Mouse (Mus musculus): Measurements from ENCODE around the gene Ssh1. TPM values are rescaled to one million over a fixed set of nuclear protein-coding genes. Genes with fewer than 3 reads are reported as not detected.

The Ssh1 gene
- polyA plus RNA-seq, 1 experiment from 2014 or later, result 7.4 TPM

DNA sequence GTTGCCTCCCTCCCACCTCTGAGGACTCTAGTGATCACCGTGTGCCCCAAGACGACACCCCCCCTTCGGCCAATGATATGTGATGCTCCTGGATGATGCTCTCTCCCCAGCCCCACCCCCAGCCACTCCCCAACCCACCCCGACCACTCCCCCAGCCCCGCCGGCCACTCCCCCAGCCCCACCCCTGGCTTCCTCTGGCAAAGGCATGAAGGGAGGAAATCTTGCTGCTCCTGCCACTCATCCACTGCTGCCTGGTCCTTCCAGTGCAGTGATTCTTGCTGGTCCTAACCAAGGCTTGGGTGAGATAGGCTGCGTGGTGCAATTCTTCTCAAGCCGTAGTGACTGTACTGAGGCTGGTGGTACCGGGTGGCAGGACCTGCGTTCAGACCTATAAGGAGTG lies 31.2 kb upstream of the Ssh1 start:
- Histone ChIP-seq H3K9ac (no peak overlapping the region), H3K4me2 (no peak overlapping the region), H3K4me3 (replicated peaks) (no peak overlapping the region), H3K36me3 (replicated peaks) (no peaks in the 10 kb centered on the region), H3K9me3 (replicated peaks) (no peaks in the 10 kb centered on the region), H3K27me3 (peaks cover 20% of the 10 kb centered on the region; the same call in 1 of the 2 replicates), H3K4me1 (replicated peaks) (peaks cover 6% of the 10 kb centered on the region; the same call in 1 of the 2 replicates), H3K27ac (replicated peaks) (no peak overlapping the region)
- ATAC-seq (ENCODE audit: insufficient read depth), result no peak
- WGBS (ENCODE audit: insufficient replicate concordance), result 12% methylated on average over 10 of the region's 10 CpGs

DNA sequence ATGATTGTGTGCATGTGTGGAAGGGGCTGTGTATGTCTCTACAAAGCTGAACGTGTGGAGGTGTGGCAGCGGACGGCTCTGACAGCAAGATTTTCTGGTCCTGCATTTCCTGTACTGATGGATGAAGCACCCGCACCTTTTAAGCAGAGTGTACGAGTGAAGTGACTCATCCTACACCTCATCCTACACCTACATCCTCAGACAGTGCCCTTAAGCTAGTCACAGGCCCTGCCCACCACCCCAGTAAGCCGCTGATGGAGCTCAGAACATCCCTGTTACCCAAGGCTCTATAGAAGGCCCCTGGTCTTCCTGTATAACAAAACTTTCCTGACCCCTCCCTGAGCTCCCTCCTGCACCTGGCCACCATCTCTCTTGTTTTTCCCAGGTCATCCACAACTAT lies 30.7 kb upstream of the Ssh1 start:
- Histone ChIP-seq H3K9me3 (replicated peaks) (no peaks in the 10 kb centered on the region), H3K27ac (replicated peaks) (no peak overlapping the region), H3K4me2 (no peak overlapping the region), H3K36me3 (replicated peaks) (no peaks in the 10 kb centered on the region), H3K27me3 (peaks cover 22% of the 10 kb centered on the region; the same call in 1 of the 2 replicates), H3K9ac (no peak overlapping the region), H3K4me3 (replicated peaks) (no peak overlapping the region), H3K4me1 (replicated peaks) (peaks cover 6% of the 10 kb centered on the region; the same call in 1 of the 2 replicates)
- no peak for ATAC-seq (ENCODE audit: insufficient read depth)
- 48% methylated on average over 6 of the region's 6 CpGs for WGBS (ENCODE audit: insufficient replicate concordance)

DNA sequence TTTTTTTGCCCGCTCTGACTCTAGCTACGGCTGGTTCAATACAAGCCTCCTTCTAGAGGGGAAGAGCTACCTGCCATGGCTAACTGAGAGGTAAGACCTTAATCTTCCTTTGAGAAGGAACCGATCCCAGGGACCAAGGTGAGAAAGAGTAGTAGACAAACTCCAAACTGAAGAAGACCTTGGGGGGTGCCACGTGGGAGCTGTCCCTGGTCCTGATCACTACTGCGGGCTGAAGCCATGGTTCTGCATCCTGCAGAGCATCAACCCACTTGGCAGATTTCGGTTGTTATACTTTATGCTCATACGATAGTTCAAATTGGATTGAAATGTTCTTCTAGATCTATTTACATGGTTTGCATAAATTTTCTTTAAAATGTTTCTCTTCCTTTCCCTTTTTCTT lies 21.4 kb upstream of the Ssh1 start:
- no peak overlapping the region for H3K27ac ChIP-seq (replicated peaks)
- peaks cover 7% of the 10 kb centered on the region; the same call in 1 of the 2 replicates for H3K27me3 ChIP-seq
- H3K9ac ChIP-seq, result no peak overlapping the region
- no peak overlapping the region for H3K4me3 ChIP-seq (replicated peaks)
- 56% methylated on average over 7 of the region's 7 CpGs for WGBS (ENCODE audit: insufficient replicate concordance)
- no peaks in the 10 kb centered on the region for H3K36me3 ChIP-seq (replicated peaks)
- ATAC-seq (ENCODE audit: insufficient read depth), result no peak
- no peaks in the 10 kb centered on the region for H3K4me1 ChIP-seq (replicated peaks)
- no peak overlapping the region for H3K4me2 ChIP-seq
- H3K9me3 ChIP-seq (replicated peaks), result no peaks in the 10 kb centered on the region

DNA sequence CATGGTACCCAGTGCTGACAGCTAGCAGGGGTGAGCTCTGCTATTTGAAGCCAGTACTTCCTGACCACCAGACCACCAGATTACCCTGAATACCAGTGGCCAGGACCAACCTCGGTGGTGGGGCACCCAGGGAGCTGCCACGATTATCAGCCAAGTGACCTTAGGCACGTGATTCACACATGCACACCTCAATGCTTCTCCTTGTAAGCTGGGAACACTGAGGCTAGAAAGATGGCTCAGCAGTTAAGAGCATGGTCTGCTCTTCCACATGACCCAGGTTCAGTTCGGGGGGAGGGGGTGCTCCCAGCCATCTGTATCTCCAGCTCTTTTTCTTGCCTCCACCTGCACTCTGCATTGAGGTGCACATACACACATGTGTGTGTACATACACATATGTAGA lies 15.4 kb upstream of the Ssh1 start:
- no peak for ATAC-seq (ENCODE audit: insufficient read depth)
- H3K27ac ChIP-seq (replicated peaks), result no peak overlapping the region
- WGBS (ENCODE audit: insufficient replicate concordance), result 44% methylated on average over 4 of the region's 4 CpGs

DNA sequence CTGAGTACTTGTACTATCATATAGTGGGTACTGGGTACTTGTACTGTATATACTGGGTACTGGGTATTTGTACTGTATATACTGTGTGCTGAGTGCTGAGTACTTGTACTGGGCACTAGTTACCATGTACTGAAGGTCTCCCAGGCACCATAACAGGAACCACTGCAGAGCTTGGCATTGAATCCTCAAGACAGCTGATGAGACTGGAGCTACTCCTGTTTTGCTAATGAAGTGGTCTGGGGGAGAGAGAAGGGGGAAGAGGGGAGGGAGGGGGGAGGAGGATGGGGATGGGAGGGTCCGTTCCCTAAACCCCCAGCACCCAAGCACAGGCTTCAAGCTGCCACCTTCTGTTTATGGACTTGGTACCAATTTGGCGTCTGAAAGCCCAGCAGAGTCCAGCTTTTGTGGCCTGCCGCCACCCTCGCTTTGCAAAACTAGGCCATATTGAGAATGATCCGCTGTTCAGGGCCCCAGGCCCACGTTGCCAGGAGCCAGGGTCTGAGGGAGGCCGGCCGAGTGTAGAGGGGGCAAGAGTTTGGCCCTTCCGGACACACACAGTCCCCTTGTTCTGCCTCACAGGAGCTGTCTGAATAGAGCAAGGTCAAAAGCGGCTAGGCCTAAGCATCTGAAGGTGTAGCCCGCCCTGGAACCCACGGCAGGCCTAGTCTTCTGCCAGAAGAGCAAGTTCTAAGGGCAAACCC lies 14.2 kb upstream of the Ssh1 start:
- Histone ChIP-seq H3K36me3 (replicated peaks) (no peaks in the 10 kb centered on the region), H3K4me3 (replicated peaks) (no peak overlapping the region), H3K27ac (replicated peaks) (no peak overlapping the region), H3K27me3 (peaks cover 22% of the 10 kb centered on the region), H3K4me1 (replicated peaks) (peaks cover 11% of the 10 kb centered on the region; the same call in 1 of the 2 replicates), H3K9ac (no peak overlapping the region), H3K9me3 (replicated peaks) (no peaks in the 10 kb centered on the region), H3K4me2 (no peak overlapping the region)
- WGBS (ENCODE audit: insufficient replicate concordance), result 72% methylated on average over 12 of the region's 12 CpGs
- ATAC-seq (ENCODE audit: insufficient read depth), result no peak

More for the DNA sequence above, 15.4 kb upstream of the Ssh1 start:
- Histone ChIP-seq H3K9ac (no peak overlapping the region), H3K4me1 (replicated peaks) (0 out of 2 replicates have a peak, but pooled peaks cover 3% of the 10 kb centered on the region), H3K9me3 (replicated peaks) (no peaks in the 10 kb centered on the region), H3K27me3 (peaks cover 19% of the 10 kb centered on the region), H3K36me3 (replicated peaks) (no peaks in the 10 kb centered on the region), H3K4me3 (replicated peaks) (no peak overlapping the region), H3K4me2 (no peak overlapping the region)

DNA sequence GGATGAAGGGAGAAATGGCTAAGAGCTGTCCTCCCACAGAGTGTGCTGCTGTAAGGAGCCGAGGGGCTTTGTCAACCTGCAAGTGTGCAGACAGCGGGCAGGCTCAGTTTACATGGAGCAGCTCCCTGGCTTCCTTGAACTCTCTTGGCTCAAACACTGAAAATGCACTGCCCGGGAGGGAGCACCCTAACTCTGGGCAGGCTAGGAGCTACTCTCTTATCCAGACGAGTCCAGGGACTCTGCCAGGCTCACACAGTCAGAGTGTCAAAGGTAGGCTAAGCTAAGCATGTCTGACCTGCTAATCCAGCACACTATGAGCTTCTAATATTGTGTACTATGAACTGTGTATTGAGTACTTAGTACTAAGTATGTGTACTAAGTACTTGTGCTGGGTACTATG lies 13.3 kb upstream of the Ssh1 start:
- Histone ChIP-seq H3K27me3 (peaks cover 22% of the 10 kb centered on the region), H3K9ac (no peak overlapping the region), H3K9me3 (replicated peaks) (no peaks in the 10 kb centered on the region), H3K27ac (replicated peaks) (no peak overlapping the region), H3K36me3 (replicated peaks) (no peaks in the 10 kb centered on the region), H3K4me2 (no peak overlapping the region), H3K4me1 (replicated peaks) (peaks cover 13% of the 10 kb centered on the region; the same call in 1 of the 2 replicates), H3K4me3 (replicated peaks) (no peak overlapping the region)
- WGBS (ENCODE audit: insufficient replicate concordance), result 64% methylated on average over 4 of the region's 4 CpGs
- no peak for ATAC-seq (ENCODE audit: insufficient read depth)

DNA sequence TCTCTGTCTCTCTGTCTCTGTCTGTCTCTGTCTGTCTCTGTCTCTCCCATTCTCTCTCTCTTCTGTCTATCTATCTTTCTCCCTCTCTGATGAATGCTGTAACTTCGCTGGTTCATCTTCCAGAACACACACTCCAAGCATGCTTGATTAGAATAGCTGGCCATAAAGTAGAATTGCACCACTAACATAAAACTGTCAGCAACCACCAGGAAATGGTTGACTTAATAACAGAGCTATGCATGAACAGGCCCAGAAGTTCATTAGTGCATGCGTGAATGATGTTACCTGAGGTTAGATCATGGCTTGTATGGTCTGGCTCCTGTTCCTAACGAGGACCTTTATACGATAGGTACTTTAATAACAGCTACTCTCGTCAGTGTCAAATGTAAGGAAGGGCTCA lies 11.4 kb upstream of the Ssh1 start:
- Histone ChIP-seq H3K36me3 (replicated peaks) (no peaks in the 10 kb centered on the region), H3K4me2 (no peak overlapping the region), H3K27me3 (peaks cover 18% of the 10 kb centered on the region), H3K9ac (no peak overlapping the region), H3K4me1 (replicated peaks) (peaks cover 13% of the 10 kb centered on the region; the same call in 1 of the 2 replicates), H3K4me3 (replicated peaks) (no peak overlapping the region), H3K9me3 (replicated peaks) (no peaks in the 10 kb centered on the region), H3K27ac (replicated peaks) (no peak overlapping the region)
- no peak for ATAC-seq (ENCODE audit: insufficient read depth)
- WGBS (ENCODE audit: insufficient replicate concordance), result 55% methylated on average over 5 of the region's 5 CpGs

DNA sequence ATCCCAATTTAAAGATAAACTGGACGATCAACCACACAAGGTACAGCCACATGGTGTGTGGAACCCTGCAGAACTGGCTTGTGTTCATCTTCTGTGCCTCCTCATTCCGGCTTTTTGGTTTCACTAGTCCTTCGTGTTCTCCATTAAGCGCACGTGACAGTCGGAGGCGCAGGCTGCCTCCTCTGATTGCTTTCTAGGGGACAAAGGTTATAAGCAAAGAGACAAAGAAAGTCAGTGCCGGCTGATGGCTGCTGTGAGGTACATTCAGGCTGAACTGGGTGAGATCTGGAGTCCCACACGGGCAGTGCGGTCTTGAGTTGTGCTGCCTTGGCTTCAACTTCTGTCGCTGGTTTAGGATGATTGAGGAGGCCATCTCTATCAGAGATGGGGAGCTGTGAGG lies 10.9 kb upstream of the Ssh1 start:
- Histone ChIP-seq H3K4me1 (replicated peaks) (peaks cover 9% of the 10 kb centered on the region; the same call in 1 of the 2 replicates), H3K4me2 (no peak overlapping the region), H3K9ac (no peak overlapping the region), H3K4me3 (replicated peaks) (no peak overlapping the region), H3K27ac (replicated peaks) (no peak overlapping the region), H3K9me3 (replicated peaks) (no peaks in the 10 kb centered on the region), H3K27me3 (peaks cover 18% of the 10 kb centered on the region), H3K36me3 (replicated peaks) (no peaks in the 10 kb centered on the region)
- 67% methylated on average over 11 of the region's 11 CpGs for WGBS (ENCODE audit: insufficient replicate concordance)
- no peak for ATAC-seq (ENCODE audit: insufficient read depth)

DNA sequence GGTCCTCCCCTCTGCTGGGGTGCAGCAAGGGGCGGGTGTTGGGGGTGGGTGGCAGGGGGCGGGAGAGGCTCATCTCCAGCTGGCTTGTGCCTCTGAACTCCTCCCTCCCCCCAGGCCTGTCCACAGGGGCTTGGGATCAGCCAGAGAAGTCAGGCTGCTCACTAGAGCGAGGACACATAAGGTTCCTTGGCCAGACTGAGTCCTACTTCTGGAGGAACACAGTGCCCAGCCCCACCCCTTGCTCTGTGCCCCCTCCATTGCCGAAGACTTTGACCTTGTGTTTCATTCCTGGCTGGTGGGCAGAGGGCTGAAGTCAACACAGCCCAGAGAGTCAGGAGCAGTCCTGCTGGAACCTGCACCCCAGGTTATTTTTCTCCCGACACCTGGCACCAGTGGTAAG lies 9.8 kb upstream of the Ssh1 start, which contains the start of gene Dao:
Dao (plus strand) TSS at position 162 of the 400 bp plus-strand sequence.
- peaks cover 18% of the 10 kb centered on the region for H3K27me3 ChIP-seq
- no peak within 1 kb of the TSS for H3K4me3 ChIP-seq (replicated peaks)
- H3K9me3 ChIP-seq (replicated peaks), result no peaks in the 10 kb centered on the region
- H3K36me3 ChIP-seq (replicated peaks), result no peaks in the 10 kb centered on the region
- H3K4me2 ChIP-seq, result no peak within 1 kb of the TSS
- 38% methylated on average over 5 of the region's 5 CpGs for WGBS (ENCODE audit: insufficient replicate concordance)
- no peak within 1 kb of the TSS for H3K27ac ChIP-seq (replicated peaks)
- H3K4me1 ChIP-seq (replicated peaks), result peaks cover 12% of the 10 kb centered on the region; the same call in 1 of the 2 replicates
- no peak for ATAC-seq (ENCODE audit: insufficient read depth)
- no peak within 1 kb of the TSS for H3K9ac ChIP-seq

DNA sequence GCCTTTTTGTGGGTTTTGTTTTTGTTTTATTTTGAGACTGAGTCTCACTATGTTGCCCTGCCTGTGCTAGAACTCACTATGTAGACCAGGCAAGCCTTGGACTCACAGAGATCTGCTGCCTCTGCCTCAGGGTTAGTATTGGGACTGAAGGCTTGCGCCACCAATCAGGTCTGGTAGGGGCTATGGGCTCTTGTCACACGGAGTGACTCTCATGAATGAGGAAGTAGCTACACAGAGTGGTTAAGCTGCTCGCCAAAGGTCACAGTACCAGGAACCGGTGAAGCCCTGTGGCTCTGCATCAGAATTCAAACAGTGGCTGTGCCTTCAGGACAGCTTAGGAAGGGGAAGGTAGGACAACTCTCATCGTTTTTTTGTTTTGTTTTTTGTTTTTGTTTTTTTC lies 5.7 kb upstream of the Ssh1 start:
- no peak overlapping the region for H3K27ac ChIP-seq (replicated peaks)
- peaks cover 13% of the 10 kb centered on the region for H3K4me1 ChIP-seq (replicated peaks)
- H3K36me3 ChIP-seq (replicated peaks), result no peaks in the 10 kb centered on the region
- H3K4me2 ChIP-seq, result no peak overlapping the region
- H3K9ac ChIP-seq, result no peak overlapping the region
- H3K4me3 ChIP-seq (replicated peaks), result no peak overlapping the region
- WGBS (ENCODE audit: insufficient replicate concordance), result 23% methylated on average over 5 of the region's 5 CpGs
- H3K27me3 ChIP-seq, result peaks cover 16% of the 10 kb centered on the region
- H3K9me3 ChIP-seq (replicated peaks), result no peaks in the 10 kb centered on the region
- ATAC-seq (ENCODE audit: insufficient read depth), result peak; percentile 23; the same call in 1 of the 2 replicates

DNA sequence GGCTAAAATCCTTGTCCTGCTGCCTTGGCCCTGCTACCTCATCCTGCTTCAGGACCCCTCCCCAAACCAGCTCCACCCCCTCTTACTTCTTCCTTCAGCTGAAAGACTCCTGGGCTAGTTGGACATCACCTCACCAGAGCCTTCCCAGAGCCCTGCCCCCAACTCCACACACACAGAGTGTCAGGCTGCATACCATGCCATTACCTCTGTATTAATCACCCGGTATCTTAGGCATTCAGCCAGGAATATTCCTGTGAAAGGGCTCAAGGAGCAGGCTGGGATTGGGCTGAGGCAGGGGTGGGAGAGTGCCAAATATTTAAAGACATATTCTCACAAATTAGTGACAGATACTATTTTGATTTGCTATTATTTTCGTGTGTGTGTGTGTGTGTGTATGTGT lies 2.8 kb upstream of the Ssh1 start:
- Histone ChIP-seq H3K9me3 (replicated peaks) (no peaks in the 10 kb centered on the region), H3K4me3 (replicated peaks) (no peak overlapping the region), H3K4me1 (replicated peaks) (peaks cover 30% of the 10 kb centered on the region), H3K27ac (replicated peaks) (no peak overlapping the region), H3K27me3 (peaks cover 15% of the 10 kb centered on the region), H3K36me3 (replicated peaks) (no peaks in the 10 kb centered on the region), H3K9ac (no peak overlapping the region), H3K4me2 (no peak overlapping the region)
- ATAC-seq (ENCODE audit: insufficient read depth), result no peak
- WGBS (ENCODE audit: insufficient replicate concordance), result 47% methylated on average over 2 of the region's 2 CpGs

Measured in liver, embryonic 15.5 days (tissue).